In genomic region chr13:56739556-56739955, GRCm38 (mm10) we compare ENCODE assay signal across 30 mouse cellular contexts. TPM values are rescaled to one million over a fixed set of nuclear protein-coding genes. Genes with fewer than 3 reads are reported as not detected.
"Had no signal": no experiment of that assay in that cellular context is flagged by ENCODE, and none has a peak within 500 bp of the region (broad histone marks: within the 10 kb centered on the region; RNA-seq: fewer than 3 reads in every experiment).

No protein-coding gene starts in this region.

- H3K27me3 ChIP-seq: heart, embryonic 12.5 days; heart, embryonic 15.5 days; hindbrain, embryonic 12.5 days; limb, embryonic 12.5 days; liver, embryonic 13.5 days; liver, embryonic 15.5 days had no signal

- H3K9ac ChIP-seq: heart, embryonic 12.5 days; heart, embryonic 15.5 days; hindbrain, embryonic 12.5 days; hindbrain, embryonic 14.5 days; limb, embryonic 12.5 days; liver, embryonic 13.5 days; liver, embryonic 15.5 days; liver, postnatal 0 days had no signal

- H3K4me3 ChIP-seq: gastrocnemius, adult 2 months; heart, adult 2 months; heart, embryonic 12.5 days; heart, embryonic 15.5 days; hindbrain, embryonic 10.5 days; hindbrain, embryonic 12.5 days; layer of hippocampus, adult 2 months; left cerebral cortex, adult 2 months; limb, embryonic 10.5 days; limb, embryonic 12.5 days; liver, embryonic 13.5 days; liver, embryonic 15.5 days had no signal

- H3K4me2 ChIP-seq: heart, embryonic 12.5 days; heart, embryonic 15.5 days; hindbrain, embryonic 12.5 days; hindbrain, embryonic 14.5 days; limb, embryonic 12.5 days; liver, embryonic 11.5 days; liver, embryonic 13.5 days; liver, embryonic 15.5 days had no signal

- H3K9me3 ChIP-seq: heart, embryonic 12.5 days; heart, embryonic 15.5 days; hindbrain, embryonic 10.5 days; hindbrain, embryonic 12.5 days; limb, embryonic 10.5 days; limb, embryonic 12.5 days; liver, embryonic 13.5 days; liver, embryonic 15.5 days had no signal

- DNase-seq: gastrocnemius, adult 2 months; gastrocnemius, postnatal 10 days; gastrocnemius, postnatal 25 days; heart, adult 2 months; heart, postnatal 10 days; heart, postnatal 4 days; kidney, adult 18-20 months; kidney, adult 8-10 months; kidney, postnatal 10 days; kidney, postnatal 25 days; kidney, postnatal 4 days; liver; liver, embryonic 13.5 days; liver, postnatal 0 days had no signal

- ATAC-seq: hindbrain, embryonic 16.5 days; inflammation-experienced regulatory T-cells, adult 6 months; intestine, postnatal 0 days; liver, postnatal 0 days had no signal

- H3K27ac ChIP-seq: gastrocnemius, adult 2 months; heart, adult 2 months; heart, embryonic 15.5 days; hindbrain, embryonic 10.5 days; hindbrain, embryonic 12.5 days; hindbrain, embryonic 14.5 days; layer of hippocampus, adult 2 months; left cerebral cortex, adult 2 months; limb, embryonic 10.5 days; limb, embryonic 12.5 days; liver, embryonic 13.5 days; liver, embryonic 15.5 days had no signal

- H3K4me1 ChIP-seq: hindbrain, embryonic 10.5 days; limb, embryonic 10.5 days; limb, embryonic 12.5 days; liver, embryonic 15.5 days had no signal

RNA-seq across cellular contexts. Expression of gene Gm45623, which starts 14.1 kb away (rescaled TPM):
- total RNA-seq: gastrocnemius, adult 2 months; gastrocnemius, postnatal 10 days; gastrocnemius, postnatal 25 days; gastrocnemius, postnatal 4 days; granulocyte monocyte progenitor cell, adult 5-6 weeks; heart, adult 2 months had no signal
- polyA plus RNA-seq: heart, adult 2 months; heart, embryonic 15.5 days; hindbrain, embryonic 10.5 days; hindbrain, embryonic 12.5 days; inflammation-experienced regulatory T-cells, adult 6 months; intestine, postnatal 0 days; limb, embryonic 10.5 days; limb, embryonic 12.5 days; liver, embryonic 11.5 days; liver, embryonic 13.5 days; liver, embryonic 15.5 days; liver, postnatal 0 days had no signal
